Mouse (Mus musculus): Measurements from ENCODE around the gene Thsd4.

- TF ChIP-seq CTCF (IDR thresholded peaks at IDR 0.05; ENCODE audit: low read depth) (no peak), EP300 (IDR thresholded peaks at IDR 0.05; ENCODE audit: low read depth) (no peak)
Measured at GRCm38 (mm10) chr9:60123066-60123465, 398.8 kb downstream of the Thsd4 start.
